Mouse (Mus musculus) ovary, postnatal 10 days (tissue): ENCODE data around the gene Olfr419.

ENCODE experiments used
- DNase-seq: peaks from one replicate; pipeline ENCODE4 v3.0.0; 2022; ENCODE audit warnings: low spot score

Gene Olfr419

GRCm38 (mm10) chr1:174251961-174252360 lies at the start of gene Olfr419:
TSS of gene Olfr419 (minus strand) at chr1:174252061.
- no peak for DNase-seq

GRCm38 (mm10) chr1:174270643-174271042 lies 18.8 kb upstream of the Olfr419 start:
- no peak for DNase-seq

GRCm38 (mm10) chr1:174269162-174269561 lies 17.3 kb upstream of the Olfr419 start:
- DNase-seq: no peak

GRCm38 (mm10) chr1:174267816-174268215 lies 16.0 kb upstream of the Olfr419 start:
- DNase-seq: no peak

- no peak for DNase-seq
Measured at GRCm38 (mm10) chr1:174250376-174250775, 1.5 kb downstream of the Olfr419 start.

- DNase-seq: no peak
Measured at GRCm38 (mm10) chr1:174247170-174247569, 4.7 kb downstream of the Olfr419 start.

- no peak for DNase-seq
Measured at GRCm38 (mm10) chr1:174246080-174246479, 5.8 kb downstream of the Olfr419 start.

- no peak for DNase-seq
Measured at GRCm38 (mm10) chr1:174244621-174245020, 7.2 kb downstream of the Olfr419 start.

- DNase-seq: no peak
Measured at GRCm38 (mm10) chr1:174239916-174240315, 11.9 kb downstream of the Olfr419 start.

GRCm38 (mm10) chr1:174216528-174217204 lies 35.2 kb downstream of the Olfr419 start:
- DNase-seq: no peak

GRCm38 (mm10) chr1:174215270-174216038 lies 36.4 kb downstream of the Olfr419 start:
- DNase-seq: no peak

- no peak for DNase-seq
Measured at GRCm38 (mm10) chr1:174212286-174212685, 39.6 kb downstream of the Olfr419 start.

- no peak for DNase-seq
Measured at GRCm38 (mm10) chr1:174204699-174205098, 47.2 kb downstream of the Olfr419 start.
